14 mouse cellular contexts compared by ENCODE assay signal in the genomic region with DNA sequence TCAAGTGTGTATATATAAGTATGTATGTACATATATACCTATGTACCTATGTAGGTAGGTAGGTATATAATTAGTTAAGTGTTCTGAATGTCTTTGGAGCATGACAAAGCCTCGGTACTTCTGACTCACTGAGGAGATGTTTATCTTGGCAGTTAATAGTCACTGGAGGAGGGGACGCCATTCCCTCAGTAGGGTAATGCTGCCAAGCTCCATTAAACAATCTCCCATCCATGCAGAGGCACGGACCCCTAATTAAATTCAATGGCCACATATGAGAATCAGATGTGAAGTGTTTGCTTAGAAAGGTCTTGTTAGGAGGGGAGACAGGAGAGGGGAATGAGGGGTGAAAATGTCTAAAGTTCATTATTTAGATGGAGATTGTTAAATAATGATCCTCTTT.
DNase-seq lines count a peak whose midpoint lies in the region; ATAC-seq and TF ChIP-seq lines count a peak whose summit lies in the region.
"Had no signal": no experiment of that assay in that cellular context is flagged by ENCODE, and none has a peak within 500 bp of the region (broad histone marks: within the 10 kb centered on the region; RNA-seq: fewer than 3 reads in every experiment).

No protein-coding gene starts in this region.

- H3K27me3 ChIP-seq in hindbrain, embryonic 11.5 days (ENCODE audit: control insufficient read depth, insufficient read depth, low read length): no peaks in the 10 kb centered on the region
- no peaks in the 10 kb centered on the region for H3K27me3 ChIP-seq in hindbrain, postnatal 0 days (ENCODE audit: insufficient read depth, low read length)
- H3K27me3 ChIP-seq in midbrain, embryonic 13.5 days: no peaks in the 10 kb centered on the region
- H3K27me3 ChIP-seq in midbrain, embryonic 15.5 days (replicated peaks): no peaks in the 10 kb centered on the region
- no peaks in the 10 kb centered on the region for H3K27me3 ChIP-seq in hindbrain, embryonic 16.5 days (replicated peaks; ENCODE audit: control insufficient read depth, insufficient read depth, low read length)
- H3K27me3 ChIP-seq: intestine, embryonic 15.5 days; liver, embryonic 15.5 days had no signal

- no peaks in the 10 kb centered on the region for H3K36me3 ChIP-seq in hindbrain, embryonic 11.5 days (ENCODE audit: control insufficient read depth, insufficient read depth, low read length)
- H3K36me3 ChIP-seq in hindbrain, postnatal 0 days (ENCODE audit: insufficient read depth, low read length): no peaks in the 10 kb centered on the region
- no peaks in the 10 kb centered on the region for H3K36me3 ChIP-seq in midbrain, embryonic 13.5 days
- no peaks in the 10 kb centered on the region for H3K36me3 ChIP-seq in midbrain, embryonic 15.5 days (replicated peaks)
- no peaks in the 10 kb centered on the region for H3K36me3 ChIP-seq in hindbrain, embryonic 16.5 days (ENCODE audit: control insufficient read depth, insufficient read depth, low read length)
- H3K36me3 ChIP-seq: intestine, embryonic 15.5 days; liver, embryonic 15.5 days had no signal

- no peak overlapping the region for H3K4me2 ChIP-seq in hindbrain, embryonic 11.5 days (replicated peaks; ENCODE audit: low read depth, low read length)
- no peak overlapping the region for H3K4me2 ChIP-seq in hindbrain, postnatal 0 days (ENCODE audit: low read depth, low read length)
- no peak overlapping the region for H3K4me2 ChIP-seq in midbrain, embryonic 13.5 days (replicated peaks)
- H3K4me2 ChIP-seq in midbrain, embryonic 15.5 days: no peak overlapping the region
- no peak overlapping the region for H3K4me2 ChIP-seq in hindbrain, embryonic 16.5 days (ENCODE audit: low read length)
- H3K4me2 ChIP-seq: intestine, embryonic 15.5 days; liver, embryonic 15.5 days had no signal

- no peak for DNase-seq in hindbrain, embryonic 11.5 days (ENCODE audit: low spot score)
- DNase-seq in hindbrain, postnatal 0 days (ENCODE audit: low spot score): no peak
- DNase-seq in retina, postnatal 1 day: peak; percentile 76
- DNase-seq in heart, adult 8-10 months (ENCODE audit: low spot score): no peak
- DNase-seq: cerebellum, postnatal 14 days; heart, adult 11 months had no signal

- TF ChIP-seq CTCF in hindbrain, postnatal 0 days (IDR thresholded peaks at IDR 0.05; ENCODE audit: low read depth): no peak

- no peaks in the 10 kb centered on the region for H3K4me1 ChIP-seq in hindbrain, embryonic 11.5 days (replicated peaks; ENCODE audit: control insufficient read depth, insufficient read depth, low read length)
- H3K4me1 ChIP-seq in hindbrain, postnatal 0 days (ENCODE audit: insufficient read depth, low read length): no peaks in the 10 kb centered on the region
- H3K4me1 ChIP-seq in midbrain, embryonic 13.5 days (replicated peaks): no peaks in the 10 kb centered on the region
- H3K4me1 ChIP-seq in midbrain, embryonic 15.5 days: no peaks in the 10 kb centered on the region
- H3K4me1 ChIP-seq in hindbrain, embryonic 16.5 days (ENCODE audit: control insufficient read depth, insufficient read depth, low read depth, low read length): no peaks in the 10 kb centered on the region
- H3K4me1 ChIP-seq: intestine, embryonic 15.5 days; liver, embryonic 15.5 days had no signal

- H3K9ac ChIP-seq in hindbrain, embryonic 11.5 days (ENCODE audit: low read depth, low read length): no peak overlapping the region
- no peak overlapping the region for H3K9ac ChIP-seq in hindbrain, postnatal 0 days (replicated peaks; ENCODE audit: low read length)
- no peak overlapping the region for H3K9ac ChIP-seq in midbrain, embryonic 13.5 days (replicated peaks)
- no peak overlapping the region for H3K9ac ChIP-seq in midbrain, embryonic 15.5 days
- no peak overlapping the region for H3K9ac ChIP-seq in hindbrain, embryonic 16.5 days (ENCODE audit: low read depth, low read length)
- H3K9ac ChIP-seq: intestine, embryonic 15.5 days; liver, embryonic 15.5 days had no signal

- ATAC-seq in hindbrain, embryonic 11.5 days (ENCODE audit: low FRiP score): peak; percentile 45; the same call in 1 of the 2 replicates
- no peak for ATAC-seq in hindbrain, postnatal 0 days
- peak; percentile 58; the same call in 1 of the 2 replicates for ATAC-seq in midbrain, embryonic 13.5 days
- ATAC-seq in midbrain, embryonic 15.5 days (replicated peaks): no peak
- peak; percentile 48 for ATAC-seq in hindbrain, embryonic 16.5 days
- ATAC-seq in activated CD4-positive, CD25-positive, alpha-beta regulatory T cell, adult 4 months: no peak
- ATAC-seq: intestine, embryonic 15.5 days had no signal

- WGBS in hindbrain, embryonic 11.5 days: 37% methylated on average over 3 of the region's 3 CpGs
- 23% methylated on average over 3 of the region's 3 CpGs for WGBS in hindbrain, postnatal 0 days
- 41% methylated on average over 3 of the region's 3 CpGs for WGBS in midbrain, embryonic 13.5 days
- WGBS in midbrain, embryonic 15.5 days: 36% methylated on average over 3 of the region's 3 CpGs
- WGBS in hindbrain, embryonic 16.5 days: 22% methylated on average over 3 of the region's 3 CpGs

- no peak overlapping the region for H3K27ac ChIP-seq in hindbrain, embryonic 11.5 days (ENCODE audit: low read depth, low read length)
- no peak overlapping the region for H3K27ac ChIP-seq in hindbrain, postnatal 0 days
- no peak overlapping the region for H3K27ac ChIP-seq in midbrain, embryonic 13.5 days
- H3K27ac ChIP-seq in midbrain, embryonic 15.5 days: no peak overlapping the region
- H3K27ac ChIP-seq in hindbrain, embryonic 16.5 days (ENCODE audit: low read depth, low read length): no peak overlapping the region
- H3K27ac ChIP-seq: intestine, embryonic 15.5 days; liver, embryonic 15.5 days had no signal

- no peak overlapping the region for H3K4me3 ChIP-seq in hindbrain, embryonic 11.5 days (ENCODE audit: low read depth, low read length)
- no peak overlapping the region for H3K4me3 ChIP-seq in hindbrain, postnatal 0 days (ENCODE audit: low read length)
- H3K4me3 ChIP-seq in midbrain, embryonic 13.5 days (replicated peaks): no peak overlapping the region
- no peak overlapping the region for H3K4me3 ChIP-seq in midbrain, embryonic 15.5 days
- no peak overlapping the region for H3K4me3 ChIP-seq in hindbrain, embryonic 16.5 days (ENCODE audit: low read length)
- H3K4me3 ChIP-seq: erythroblast, embryonic 14.5 days; intestine, embryonic 15.5 days; liver, embryonic 15.5 days; megakaryocyte, embryonic 14.5 days had no signal

- no peaks in the 10 kb centered on the region for H3K9me3 ChIP-seq in hindbrain, embryonic 11.5 days (ENCODE audit: control insufficient read depth, low read length)
- no peaks in the 10 kb centered on the region for H3K9me3 ChIP-seq in hindbrain, postnatal 0 days (ENCODE audit: low read length)
- no peaks in the 10 kb centered on the region for H3K9me3 ChIP-seq in midbrain, embryonic 13.5 days
- no peaks in the 10 kb centered on the region for H3K9me3 ChIP-seq in midbrain, embryonic 15.5 days
- H3K9me3 ChIP-seq in hindbrain, embryonic 16.5 days (ENCODE audit: control insufficient read depth, low read length): no peaks in the 10 kb centered on the region
- H3K9me3 ChIP-seq: intestine, embryonic 15.5 days; liver, embryonic 15.5 days; megakaryocyte, embryonic 14.5 days had no signal

Comparison
In these comparisons a context has a peak if more than half of its experiments do, and no peak if none do; other contexts are left out.
1. ATAC-seq: peak in hindbrain, embryonic 11.5 days (single experiment), midbrain, embryonic 13.5 days (single experiment) and hindbrain, embryonic 16.5 days (single experiment); none in hindbrain, postnatal 0 days (single experiment), midbrain, embryonic 15.5 days (single experiment) and activated CD4-positive, CD25-positive, alpha-beta regulatory T cell, adult 4 months (single experiment).